Mouse (Mus musculus): ENCODE results near the gene Pabpc5. TPM values are rescaled to one million over a fixed set of nuclear protein-coding genes. Genes with fewer than 3 reads are reported as not detected.

Pabpc5 gene
- not detected for polyA plus RNA-seq (2017; shearing (Covaris generic))

GRCm38 (mm10) chrX:119927081-119927571 lies at the start of gene Pabpc5:
TSS of gene Pabpc5 (plus strand) at chrX:119927196.

